Mouse (Mus musculus) naive thymus-derived CD4-positive, alpha-beta T cell, adult 2 months (primary cell): ENCODE results near the gene Atp1a2.

ENCODE experiments used
- DNase-seq: peaks from one replicate; pipeline ENCODE4 v3.0.0-alpha.2; 2011; ENCODE audit warnings: low read depth

Atp1a2 gene

DNA sequence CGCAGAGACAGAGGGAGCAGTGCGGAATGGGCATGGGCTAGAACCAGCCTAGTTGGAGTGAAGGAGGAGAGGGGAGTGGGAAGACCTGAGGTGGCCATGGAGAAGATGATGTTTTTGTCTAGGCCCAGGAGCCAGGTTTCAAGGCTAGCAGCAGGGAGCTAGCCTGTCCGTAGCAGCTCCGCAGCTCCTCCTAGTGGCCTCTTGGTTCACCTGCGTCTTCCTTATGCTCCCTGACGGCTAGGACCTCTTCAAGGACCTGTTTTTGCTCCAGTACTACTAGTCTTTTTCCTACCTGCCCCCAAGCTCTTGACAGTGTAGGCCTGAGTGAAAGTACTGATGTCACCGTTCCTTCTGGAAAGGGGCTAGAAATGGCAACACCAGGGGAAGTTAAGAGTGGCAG lies 26.9 kb upstream of the Atp1a2 start:
- peak; percentile 86 for DNase-seq

DNA sequence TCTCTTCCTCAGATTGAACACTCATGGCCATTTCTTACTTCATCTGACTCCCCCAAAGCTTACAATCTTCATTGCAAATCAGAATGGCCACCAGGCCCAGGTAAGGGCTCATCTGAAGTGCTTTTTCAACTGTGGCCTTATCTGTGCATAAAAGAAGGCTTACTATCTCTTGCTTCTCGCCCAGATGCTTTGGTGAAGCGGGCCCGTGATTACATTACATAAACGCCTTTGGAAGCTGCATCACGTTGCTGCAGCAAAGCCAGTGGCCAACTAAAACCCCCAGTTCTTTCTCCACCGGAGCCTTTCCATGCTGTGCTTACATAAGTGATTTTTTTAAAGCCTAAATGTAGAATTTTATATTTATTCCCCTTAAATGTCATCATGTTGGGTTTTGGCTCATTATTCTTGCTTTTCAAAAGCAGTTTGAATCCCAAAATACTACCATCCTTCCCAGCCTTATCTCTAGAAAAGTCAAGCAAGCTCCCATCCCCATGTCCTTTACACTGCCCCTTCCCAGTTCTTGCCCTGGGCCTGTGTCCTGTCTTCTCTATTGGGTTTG lies 26.0 kb upstream of the Atp1a2 start:
- no peak for DNase-seq

DNA sequence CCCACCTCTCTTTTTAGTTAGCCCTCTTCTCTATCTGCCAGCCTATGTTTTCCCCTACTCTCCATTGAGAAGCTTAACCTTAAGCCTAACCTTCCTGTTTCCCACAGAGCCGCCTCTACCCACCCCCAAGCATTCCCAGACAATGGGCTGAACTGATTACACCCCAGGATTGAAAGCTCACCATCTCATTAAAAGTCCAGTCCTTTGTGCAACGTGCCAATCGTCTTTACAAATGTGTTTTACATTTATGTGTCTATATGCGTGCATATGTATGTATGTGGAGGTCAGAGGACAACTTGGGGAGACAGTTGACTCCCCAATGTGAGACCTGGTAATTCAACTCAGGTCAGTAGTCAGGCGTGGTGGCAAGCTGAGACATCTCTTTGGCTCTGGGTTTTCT lies 25.4 kb upstream of the Atp1a2 start:
- no peak for DNase-seq

- no peak for DNase-seq
These were observed 24.9 kb upstream of the Atp1a2 start for GRCm38 (mm10) chr1:172322725-172323124.

GRCm38 (mm10) chr1:172319921-172320411 lies 22.1 kb upstream of the Atp1a2 start:
- DNase-seq = no peak

DNA sequence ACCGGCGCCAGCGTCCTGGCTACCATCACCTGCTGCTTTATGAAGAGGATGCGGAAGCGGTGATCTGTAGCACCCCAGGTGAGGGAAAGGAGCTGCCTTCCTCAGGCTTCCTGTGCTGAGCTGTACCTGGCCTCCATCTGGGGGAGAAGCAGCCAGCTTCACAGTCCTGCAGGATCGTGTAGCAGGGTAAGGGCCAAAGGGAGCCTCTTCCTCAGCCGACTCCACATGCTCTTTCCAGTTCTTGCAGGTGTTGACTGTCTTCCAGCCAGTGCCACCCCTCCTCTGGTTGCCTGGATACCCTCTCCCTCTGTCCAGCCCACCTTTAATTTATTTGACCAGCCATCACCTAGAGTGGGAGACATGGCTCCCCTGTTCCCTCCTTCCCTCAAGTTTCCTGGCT lies 21.5 kb upstream of the Atp1a2 start:
- DNase-seq = no peak

DNA sequence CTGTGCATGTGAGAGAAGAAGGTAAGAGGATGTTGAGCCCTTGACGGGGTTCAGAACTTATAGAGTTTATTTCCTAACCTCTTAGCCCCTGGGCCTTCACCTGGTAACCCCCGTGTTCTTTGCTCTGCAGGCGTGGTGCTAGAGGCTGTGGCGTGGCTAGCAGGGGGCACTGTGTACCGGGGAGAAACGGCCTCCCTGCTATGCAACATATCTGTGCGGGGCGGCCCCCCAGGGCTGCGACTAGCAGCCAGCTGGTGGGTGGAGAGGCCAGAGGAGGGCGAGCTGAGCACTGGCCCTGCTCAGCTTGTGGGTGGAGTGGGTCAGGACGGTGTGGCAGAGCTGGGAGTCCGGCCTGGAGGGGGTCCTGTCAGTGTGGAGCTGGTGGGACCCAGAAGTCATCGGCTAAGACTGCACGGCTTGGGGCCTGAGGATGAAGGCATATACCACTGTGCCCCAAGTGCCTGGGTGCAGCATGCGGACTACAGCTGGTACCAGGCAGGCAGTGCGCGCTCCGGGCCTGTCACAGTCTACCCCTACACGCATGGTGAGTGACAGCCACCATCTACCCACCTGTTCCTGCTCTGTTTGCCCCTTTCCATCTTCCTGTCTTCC lies 20.7 kb upstream of the Atp1a2 start:
- DNase-seq = no peak

- DNase-seq = no peak
These were observed 20.1 kb upstream of the Atp1a2 start for GRCm38 (mm10) chr1:172317946-172318345.

GRCm38 (mm10) chr1:172317431-172317830 lies 19.6 kb upstream of the Atp1a2 start:
- DNase-seq = no peak

DNA sequence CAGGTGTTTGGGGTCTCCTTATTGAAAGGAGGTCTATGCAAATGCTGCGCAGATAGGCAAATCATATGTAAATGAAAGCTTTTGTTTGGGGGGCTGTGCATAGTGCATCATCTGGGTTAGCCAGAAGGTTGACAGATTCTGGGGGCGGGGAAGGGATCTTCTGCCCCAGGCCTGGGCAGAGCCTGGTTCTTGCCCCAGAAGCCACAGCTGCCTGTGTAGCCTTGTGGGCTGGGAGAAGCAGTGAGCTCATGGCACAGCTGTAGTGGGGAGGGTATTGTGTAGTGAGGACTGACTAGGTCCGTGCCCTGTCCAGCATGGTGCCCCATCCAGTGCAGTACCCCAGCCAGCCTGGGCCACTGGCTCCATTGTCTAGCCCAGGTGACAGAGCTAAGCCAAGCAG lies 17.0 kb upstream of the Atp1a2 start:
- no peak for DNase-seq

DNA sequence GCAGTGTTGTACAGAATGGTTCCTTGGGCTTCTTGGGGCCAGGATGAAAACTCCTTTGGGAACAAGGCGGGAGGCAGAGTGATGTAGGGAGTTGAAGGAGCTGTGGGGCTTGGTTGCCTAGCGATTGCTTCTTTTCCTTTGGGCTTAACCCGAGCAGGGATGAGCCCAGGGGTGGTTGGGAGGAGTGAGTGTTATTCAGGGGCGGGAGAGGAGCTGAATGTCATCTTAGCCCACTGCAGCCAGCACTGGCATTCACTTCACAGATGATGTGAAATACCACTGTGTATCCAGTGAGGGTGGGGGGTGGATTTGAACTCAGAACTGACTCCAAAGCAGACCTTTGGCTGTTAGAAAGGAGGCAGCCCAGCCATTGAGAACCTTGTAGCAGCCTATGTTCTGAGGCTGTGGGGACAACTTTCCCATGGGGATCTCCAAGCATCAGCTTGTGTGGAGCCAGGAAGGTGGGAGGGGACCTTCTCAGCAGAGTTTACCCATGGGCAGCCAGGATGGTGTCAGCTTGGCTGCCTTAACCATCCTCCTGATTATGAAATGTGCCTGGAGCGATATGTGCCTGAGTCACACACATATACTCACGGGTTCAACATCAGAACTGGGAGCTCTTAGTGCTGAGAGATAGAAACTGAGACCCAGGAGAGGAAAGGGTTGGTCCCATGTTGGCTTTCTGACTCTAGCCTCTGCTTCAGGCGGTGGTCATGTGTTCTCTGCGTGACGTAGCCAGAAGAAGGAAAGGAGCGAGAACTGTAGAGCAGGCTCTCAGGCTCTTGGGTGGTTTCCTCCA lies 15.9 kb upstream of the Atp1a2 start:
- DNase-seq = peak; percentile 10

GRCm38 (mm10) chr1:172312768-172313561 lies 15.1 kb upstream of the Atp1a2 start:
- peak; percentile 55 for DNase-seq

GRCm38 (mm10) chr1:172311921-172312767 lies 14.3 kb upstream of the Atp1a2 start:
- DNase-seq = peak; percentile 82

- peak; percentile 77 for DNase-seq
These were observed 13.5 kb upstream of the Atp1a2 start for GRCm38 (mm10) chr1:172311248-172311906.

GRCm38 (mm10) chr1:172309699-172310398 lies 12.0 kb upstream of the Atp1a2 start:
- DNase-seq = peak; percentile 95

DNA sequence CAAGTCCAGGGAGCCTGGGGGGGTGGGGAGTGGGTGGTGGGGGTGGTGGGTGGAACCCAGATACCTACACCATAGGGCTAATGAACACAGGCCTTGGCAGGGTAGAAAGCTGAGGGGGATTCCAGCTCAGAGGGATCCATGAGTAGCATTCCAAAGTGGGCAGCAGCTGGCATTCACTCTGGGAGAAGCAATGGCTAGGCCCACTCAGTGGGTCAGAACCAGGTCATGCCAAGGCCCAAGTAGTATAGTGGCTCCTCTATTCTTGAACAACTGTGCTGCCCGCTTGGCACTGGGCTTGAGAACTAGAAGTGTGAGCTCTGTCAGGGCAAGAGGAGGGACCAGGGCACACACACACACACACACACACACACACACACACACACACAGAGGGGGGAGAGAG lies 10.5 kb upstream of the Atp1a2 start:
- no peak for DNase-seq

GRCm38 (mm10) chr1:172307936-172308335 lies 10.1 kb upstream of the Atp1a2 start:
- no peak for DNase-seq

DNA sequence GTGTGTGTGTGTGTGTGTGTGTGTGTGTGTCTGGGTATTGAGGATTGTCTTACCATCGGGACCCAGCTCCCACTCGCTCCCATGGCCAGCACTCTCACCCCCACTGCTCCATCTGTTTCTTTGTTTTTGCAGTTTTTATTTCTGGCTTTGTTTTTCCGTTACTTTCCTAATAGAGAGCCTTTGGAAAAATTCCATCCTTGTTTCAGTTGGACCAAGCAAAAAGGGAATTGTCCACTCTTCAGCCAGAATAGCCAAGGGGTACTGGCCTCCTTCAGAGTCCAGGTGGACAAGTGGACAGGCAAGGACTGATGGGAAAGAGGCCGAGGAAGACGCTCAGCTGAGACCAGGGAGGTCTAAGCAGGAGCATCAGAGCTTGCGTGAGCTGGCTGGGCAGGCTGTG lies 9.0 kb upstream of the Atp1a2 start:
- DNase-seq = no peak

DNA sequence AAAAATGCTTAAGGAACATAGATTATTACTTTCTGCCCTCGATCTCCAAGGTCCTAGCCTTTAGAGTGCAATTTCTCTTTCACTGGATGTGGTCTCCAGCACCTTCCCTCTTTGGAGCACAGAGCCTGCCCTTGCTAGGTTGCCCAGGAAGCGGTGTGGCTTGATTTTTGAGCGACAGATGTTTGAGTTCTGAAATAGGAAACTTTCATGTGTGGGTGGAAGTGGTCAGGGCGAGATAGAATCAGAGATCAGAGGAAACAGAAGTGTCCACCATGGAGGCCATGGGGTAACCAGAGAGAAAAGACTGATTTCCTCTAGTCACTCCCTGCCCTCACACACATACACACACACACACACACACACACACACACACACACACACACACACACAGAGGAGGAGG lies 8.3 kb upstream of the Atp1a2 start:
- DNase-seq = peak; percentile 46

- peak; percentile 44 for DNase-seq
These were observed 7.8 kb upstream of the Atp1a2 start for GRCm38 (mm10) chr1:172305635-172306034.
